Mouse (Mus musculus) layer of hippocampus, adult 9-11 months (tissue): Measurements from ENCODE around the gene Usp7.
"Not testable (repeated sequence)": the region's sequence is repeated elsewhere in the genome, so short reads cannot be mapped to it uniquely, and the experiment has no call there.

Source experiments
- DNase-seq: peaks from one replicate; pipeline ENCODE4 v3.0.0; 2022

The Usp7 gene

GRCm38 (mm10) chr16:8781660-8782059 is 10.4 kb downstream of the Usp7 start:
- no peak for DNase-seq

GRCm38 (mm10) chr16:8781191-8781590 is 10.9 kb downstream of the Usp7 start:
- DNase-seq: no peak

GRCm38 (mm10) chr16:8780187-8780586 is 11.9 kb downstream of the Usp7 start:
- DNase-seq: no peak

GRCm38 (mm10) chr16:8778697-8779096 is 13.4 kb downstream of the Usp7 start:
- no peak for DNase-seq

GRCm38 (mm10) chr16:8777202-8777601 is 14.9 kb downstream of the Usp7 start:
- no peak for DNase-seq

GRCm38 (mm10) chr16:8776634-8777033 is 15.5 kb downstream of the Usp7 start:
- no peak for DNase-seq

- no peak for DNase-seq
These were observed 21.0 kb downstream of the Usp7 start for GRCm38 (mm10) chr16:8771086-8771485.

GRCm38 (mm10) chr16:8770342-8770741 is 21.8 kb downstream of the Usp7 start:
- DNase-seq: not testable (repeated sequence)

- no peak for DNase-seq
These were observed 22.6 kb downstream of the Usp7 start for GRCm38 (mm10) chr16:8769466-8769865.

- peak; percentile 62 for DNase-seq
These were observed 23.0 kb downstream of the Usp7 start for GRCm38 (mm10) chr16:8769065-8769464.

- DNase-seq: no peak
These were observed 23.5 kb downstream of the Usp7 start for GRCm38 (mm10) chr16:8768588-8768987.

GRCm38 (mm10) chr16:8768071-8768470 is 24.0 kb downstream of the Usp7 start:
- DNase-seq: no peak

GRCm38 (mm10) chr16:8767133-8768052 is 24.7 kb downstream of the Usp7 start:
- peak; percentile 31 for DNase-seq

- no peak for DNase-seq
These were observed 25.9 kb downstream of the Usp7 start for GRCm38 (mm10) chr16:8766196-8766595.

- no peak for DNase-seq
These were observed 27.8 kb downstream of the Usp7 start for GRCm38 (mm10) chr16:8764124-8764907.

GRCm38 (mm10) chr16:8763028-8763427 is 29.1 kb downstream of the Usp7 start:
- DNase-seq: peak; percentile 63

- DNase-seq: no peak
These were observed 30.2 kb downstream of the Usp7 start for GRCm38 (mm10) chr16:8761894-8762293.

- DNase-seq: no peak
These were observed 31.1 kb downstream of the Usp7 start for GRCm38 (mm10) chr16:8761005-8761404.

- DNase-seq: no peak
These were observed 33.1 kb downstream of the Usp7 start for GRCm38 (mm10) chr16:8758979-8759378.

GRCm38 (mm10) chr16:8758193-8758592 is 33.9 kb downstream of the Usp7 start:
- no peak for DNase-seq

GRCm38 (mm10) chr16:8757586-8757985 is 34.5 kb downstream of the Usp7 start:
- DNase-seq: not testable (repeated sequence)

- no peak for DNase-seq
These were observed 39.8 kb downstream of the Usp7 start for GRCm38 (mm10) chr16:8752334-8752733.

GRCm38 (mm10) chr16:8751555-8752235 is 40.4 kb downstream of the Usp7 start:
- DNase-seq: no peak
